Mouse (Mus musculus): ENCODE measurements around the gene Nf1. TPM values are rescaled to one million over a fixed set of nuclear protein-coding genes. Genes with fewer than 3 reads are reported as not detected.

The Nf1 gene
- polyA plus RNA-seq, 1 experiment from 2014 or later, result 14.8 TPM

DNA sequence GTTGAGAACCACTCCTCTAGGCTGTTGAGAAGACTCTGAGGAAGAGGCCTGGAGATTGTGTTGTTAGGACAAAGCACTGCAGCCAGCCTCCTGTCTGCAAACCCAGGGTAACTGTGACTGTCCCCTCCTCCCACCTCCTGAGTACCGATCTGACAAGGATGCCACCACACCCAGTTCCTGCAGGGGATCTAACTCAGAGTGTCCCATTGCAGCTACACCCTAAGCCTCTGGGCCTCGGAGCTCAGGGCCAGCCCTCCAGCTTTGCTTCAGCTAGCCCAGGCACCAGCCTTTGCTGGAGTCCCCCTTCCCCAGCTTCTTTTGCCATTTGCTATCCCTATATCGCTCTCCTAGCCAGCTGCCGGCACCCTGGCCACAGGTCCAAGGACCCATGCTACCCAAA, 274.2 kb downstream of the Nf1 start:
- H3K9me3 ChIP-seq (ENCODE audit: control insufficient read depth, low read length), result no peaks in the 10 kb centered on the region
- peaks cover 7% of the 10 kb centered on the region; the same call in 1 of the 2 replicates for H3K4me1 ChIP-seq (ENCODE audit: control insufficient read depth, insufficient read depth, low read length)
- no peaks in the 10 kb centered on the region for H3K27me3 ChIP-seq (ENCODE audit: control insufficient read depth, insufficient read depth, low read length)
- no peak overlapping the region for H3K4me2 ChIP-seq (replicated peaks; ENCODE audit: low read depth, low read length)
- WGBS, result 62% methylated on average over 4 of the region's 4 CpGs
- H3K9ac ChIP-seq (ENCODE audit: low read depth, low read length), result no peak overlapping the region
- H3K4me3 ChIP-seq (ENCODE audit: low read length), result no peak overlapping the region
- no peak overlapping the region for H3K27ac ChIP-seq (ENCODE audit: low read depth, low read length)
- no peaks in the 10 kb centered on the region for H3K36me3 ChIP-seq (ENCODE audit: control insufficient read depth, insufficient read depth, low read length)
- no peak for ATAC-seq (ENCODE audit: low FRiP score, low TSS enrichment)

DNA sequence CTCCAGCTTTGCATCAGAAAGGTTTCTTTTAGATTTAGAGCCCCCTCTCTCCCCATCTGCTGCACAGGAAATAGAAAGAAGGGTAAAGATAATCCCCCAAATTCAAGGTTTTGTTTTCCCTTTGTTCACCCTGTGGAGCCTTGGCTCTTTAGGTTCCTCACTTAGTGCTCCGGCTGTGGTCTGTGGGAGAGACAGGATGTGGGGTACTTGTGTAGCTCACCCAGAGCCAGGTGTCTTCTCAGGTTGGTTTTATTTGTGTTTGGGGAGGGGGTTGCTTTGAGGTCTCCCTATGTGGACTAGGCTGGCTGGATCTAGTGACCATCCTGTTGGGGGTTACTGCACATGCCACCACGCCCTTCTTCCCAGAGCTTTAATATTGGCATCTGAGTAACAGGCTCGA, 275.4 kb downstream of the Nf1 start:
- Histone ChIP-seq H3K27me3 (ENCODE audit: control insufficient read depth, insufficient read depth, low read length) (no peaks in the 10 kb centered on the region), H3K4me3 (ENCODE audit: low read length) (no peak overlapping the region), H3K4me2 (replicated peaks; ENCODE audit: low read depth, low read length) (no peak overlapping the region), H3K9ac (ENCODE audit: low read depth, low read length) (no peak overlapping the region), H3K9me3 (ENCODE audit: control insufficient read depth, low read length) (no peaks in the 10 kb centered on the region), H3K4me1 (ENCODE audit: control insufficient read depth, insufficient read depth, low read length) (peaks cover 7% of the 10 kb centered on the region; the same call in 1 of the 2 replicates), H3K27ac (ENCODE audit: low read depth, low read length) (no peak overlapping the region), H3K36me3 (ENCODE audit: control insufficient read depth, insufficient read depth, low read length) (no peaks in the 10 kb centered on the region)
- 82% methylated on average over 3 of the region's 3 CpGs for WGBS
- no peak for ATAC-seq (ENCODE audit: low FRiP score, low TSS enrichment)

GRCm38 (mm10) chr11:79615871-79616270, 276.4 kb downstream of the Nf1 start:
- Histone ChIP-seq H3K4me1 (ENCODE audit: control insufficient read depth, insufficient read depth, low read length) (peaks cover 5% of the 10 kb centered on the region; the same call in 1 of the 2 replicates), H3K9me3 (ENCODE audit: control insufficient read depth, low read length) (no peaks in the 10 kb centered on the region), H3K4me2 (replicated peaks; ENCODE audit: low read depth, low read length) (no peak overlapping the region), H3K36me3 (ENCODE audit: control insufficient read depth, insufficient read depth, low read length) (no peaks in the 10 kb centered on the region), H3K9ac (ENCODE audit: low read depth, low read length) (no peak overlapping the region), H3K4me3 (ENCODE audit: low read length) (no peak overlapping the region), H3K27ac (ENCODE audit: low read depth, low read length) (no peak overlapping the region), H3K27me3 (ENCODE audit: control insufficient read depth, insufficient read depth, low read length) (no peaks in the 10 kb centered on the region)
- ATAC-seq (ENCODE audit: low FRiP score, low TSS enrichment), result no peak
- WGBS, result 75% methylated on average over 5 of the region's 5 CpGs

DNA sequence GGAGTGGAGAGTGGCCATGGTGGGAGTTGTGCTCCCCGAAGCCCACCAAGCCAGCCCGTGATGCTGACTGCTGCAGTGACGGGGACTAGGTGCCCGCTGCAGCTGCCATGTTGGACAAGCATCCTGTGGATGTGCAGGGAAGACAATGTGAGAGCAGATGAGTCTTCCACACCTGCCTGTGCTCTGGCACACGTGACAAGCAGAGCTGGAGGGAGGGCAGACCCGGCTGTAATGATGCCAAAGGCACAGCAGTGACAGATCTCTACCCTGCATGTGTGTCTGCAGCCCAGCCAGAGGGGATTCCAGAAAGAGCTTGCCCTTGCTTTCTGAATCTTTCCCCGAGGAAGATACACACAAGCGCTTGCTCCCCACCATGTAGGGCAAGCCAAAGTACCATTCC, 278.5 kb downstream of the Nf1 start:
- WGBS, result 84% methylated on average over 8 of the region's 8 CpGs
- H3K4me3 ChIP-seq (ENCODE audit: low read length), result no peak overlapping the region
- H3K9me3 ChIP-seq (ENCODE audit: control insufficient read depth, low read length), result no peaks in the 10 kb centered on the region
- no peaks in the 10 kb centered on the region for H3K36me3 ChIP-seq (ENCODE audit: control insufficient read depth, insufficient read depth, low read length)
- no peak overlapping the region for H3K4me2 ChIP-seq (replicated peaks; ENCODE audit: low read depth, low read length)
- no peak for ATAC-seq (ENCODE audit: low FRiP score, low TSS enrichment)
- H3K4me1 ChIP-seq (ENCODE audit: control insufficient read depth, insufficient read depth, low read length), result no peaks in the 10 kb centered on the region
- no peaks in the 10 kb centered on the region for H3K27me3 ChIP-seq (ENCODE audit: control insufficient read depth, insufficient read depth, low read length)
- no peak overlapping the region for H3K9ac ChIP-seq (ENCODE audit: low read depth, low read length)
- no peak overlapping the region for H3K27ac ChIP-seq (ENCODE audit: low read depth, low read length)

DNA sequence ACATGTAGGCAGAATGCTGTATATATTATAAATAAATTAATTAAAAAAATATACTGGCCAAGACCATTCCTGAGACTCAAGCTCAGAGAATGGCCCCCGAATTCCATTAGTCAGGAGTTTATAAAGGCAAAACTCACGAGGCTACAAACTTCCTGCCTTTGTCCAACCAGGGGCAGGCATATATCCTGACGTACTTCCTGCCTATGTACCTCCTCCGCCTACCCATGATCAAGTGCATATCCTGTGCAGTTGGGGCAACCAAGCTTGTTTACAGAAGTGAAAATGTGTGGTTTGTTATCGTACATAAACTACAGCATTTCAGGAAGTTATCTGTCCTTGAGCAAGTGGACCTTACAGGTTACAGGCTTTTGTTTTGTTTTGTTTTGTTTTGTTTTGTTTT, 283.5 kb downstream of the Nf1 start:
- H3K9me3 ChIP-seq (ENCODE audit: control insufficient read depth, low read length), result no peaks in the 10 kb centered on the region
- no peak overlapping the region for H3K4me3 ChIP-seq (ENCODE audit: low read length)
- no peaks in the 10 kb centered on the region for H3K36me3 ChIP-seq (ENCODE audit: control insufficient read depth, insufficient read depth, low read length)
- no peak overlapping the region for H3K4me2 ChIP-seq (replicated peaks; ENCODE audit: low read depth, low read length)
- no peaks in the 10 kb centered on the region for H3K4me1 ChIP-seq (ENCODE audit: control insufficient read depth, insufficient read depth, low read length)
- 75% methylated on average over 5 of the region's 5 CpGs for WGBS
- ATAC-seq (ENCODE audit: low FRiP score, low TSS enrichment), result no peak
- H3K27me3 ChIP-seq (ENCODE audit: control insufficient read depth, insufficient read depth, low read length), result no peaks in the 10 kb centered on the region
- H3K27ac ChIP-seq (ENCODE audit: low read depth, low read length), result no peak overlapping the region
- H3K9ac ChIP-seq (ENCODE audit: low read depth, low read length), result no peak overlapping the region

DNA sequence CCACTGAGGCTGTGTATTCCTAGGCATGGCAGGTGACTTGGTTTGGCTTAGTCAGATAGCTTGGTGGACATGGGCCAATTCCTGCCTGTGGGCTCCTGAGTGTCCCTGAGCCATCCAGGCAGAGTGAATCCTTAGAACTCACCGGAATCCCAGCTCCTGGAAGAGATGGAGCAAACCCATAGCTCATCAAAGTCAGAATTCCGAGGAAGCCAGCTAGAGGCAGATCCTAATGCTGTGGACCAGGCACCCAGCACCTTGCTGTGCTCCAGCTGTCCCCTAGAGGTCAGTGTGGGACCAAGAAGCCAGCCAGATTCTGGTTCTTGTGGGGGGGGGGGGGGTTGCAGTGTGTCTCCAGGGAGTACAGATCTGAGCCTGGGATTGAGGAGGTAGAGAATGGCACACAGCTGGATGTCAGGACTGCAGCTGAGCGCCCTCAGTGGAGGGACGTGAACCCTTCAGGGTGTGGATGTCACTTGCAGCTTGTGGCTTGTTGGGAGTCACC, 285.4 kb downstream of the Nf1 start:
- whole genome bisulfite sequencing, result 18% methylated on average over 4 of the region's 4 CpGs
- Histone ChIP-seq H3K4me2 (replicated peaks; ENCODE audit: low read depth, low read length) (no peak overlapping the region), H3K9ac (ENCODE audit: low read depth, low read length) (no peak overlapping the region), H3K4me1 (ENCODE audit: control insufficient read depth, insufficient read depth, low read length) (0 out of 2 replicates have a peak, but pooled peaks cover 5% of the 10 kb centered on the region), H3K36me3 (ENCODE audit: control insufficient read depth, insufficient read depth, low read length) (no peaks in the 10 kb centered on the region), H3K9me3 (ENCODE audit: control insufficient read depth, low read length) (no peaks in the 10 kb centered on the region), H3K27ac (ENCODE audit: low read depth, low read length) (no peak overlapping the region), H3K27me3 (ENCODE audit: control insufficient read depth, insufficient read depth, low read length) (no peaks in the 10 kb centered on the region), H3K4me3 (ENCODE audit: low read length) (no peak overlapping the region)
- peak; percentile 56; the same call in 1 of the 2 replicates for ATAC-seq (ENCODE audit: low FRiP score, low TSS enrichment)

DNA sequence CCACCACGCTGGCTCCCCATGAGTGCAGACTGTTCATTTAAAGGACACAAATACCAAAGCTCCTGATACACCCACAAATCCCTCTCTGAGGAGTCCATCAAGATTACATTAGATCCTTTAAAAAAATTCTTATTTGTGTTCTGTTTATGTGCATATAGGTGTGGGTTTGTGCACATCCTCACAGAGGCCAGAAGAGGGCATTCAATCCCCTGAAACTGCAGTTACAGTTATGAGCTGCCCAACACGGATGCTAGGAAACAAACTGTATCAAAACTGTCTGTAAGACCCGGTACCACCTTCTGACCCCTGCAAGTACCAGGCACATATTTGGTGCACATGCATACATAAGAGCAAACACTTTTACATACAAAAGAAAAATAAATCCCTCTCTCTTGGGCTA, 289.2 kb downstream of the Nf1 start:
- Histone ChIP-seq H3K27me3 (ENCODE audit: control insufficient read depth, insufficient read depth, low read length) (no peaks in the 10 kb centered on the region), H3K9ac (ENCODE audit: low read depth, low read length) (no peak overlapping the region), H3K4me3 (ENCODE audit: low read length) (no peak overlapping the region), H3K4me2 (replicated peaks; ENCODE audit: low read depth, low read length) (no peak overlapping the region), H3K27ac (ENCODE audit: low read depth, low read length) (no peak overlapping the region), H3K4me1 (ENCODE audit: control insufficient read depth, insufficient read depth, low read length) (0 out of 2 replicates have a peak, but pooled peaks cover 6% of the 10 kb centered on the region), H3K36me3 (ENCODE audit: control insufficient read depth, insufficient read depth, low read length) (no peaks in the 10 kb centered on the region), H3K9me3 (ENCODE audit: control insufficient read depth, low read length) (no peaks in the 10 kb centered on the region)
- no peak for ATAC-seq (ENCODE audit: low FRiP score, low TSS enrichment)
- 62% methylated on average over 3 of the region's 3 CpGs for WGBS

GRCm38 (mm10) chr11:79629752-79630374, 290.4 kb downstream of the Nf1 start:
- WGBS, result 39% methylated on average over 7 of the region's 7 CpGs
- H3K4me1 ChIP-seq (ENCODE audit: control insufficient read depth, insufficient read depth, low read length), result 0 out of 2 replicates have a peak, but pooled peaks cover 6% of the 10 kb centered on the region
- no peaks in the 10 kb centered on the region for H3K9me3 ChIP-seq (ENCODE audit: control insufficient read depth, low read length)
- no peaks in the 10 kb centered on the region for H3K27me3 ChIP-seq (ENCODE audit: control insufficient read depth, insufficient read depth, low read length)
- ATAC-seq (ENCODE audit: low FRiP score, low TSS enrichment), result peak; percentile 65
- H3K36me3 ChIP-seq (ENCODE audit: control insufficient read depth, insufficient read depth, low read length), result no peaks in the 10 kb centered on the region
- H3K4me2 ChIP-seq (replicated peaks; ENCODE audit: low read depth, low read length), result no peak overlapping the region
- H3K4me3 ChIP-seq (ENCODE audit: low read length), result no peak overlapping the region
- no peak overlapping the region for H3K9ac ChIP-seq (ENCODE audit: low read depth, low read length)
- H3K27ac ChIP-seq (ENCODE audit: low read depth, low read length), result peak overlapping the region; percentile 62

DNA sequence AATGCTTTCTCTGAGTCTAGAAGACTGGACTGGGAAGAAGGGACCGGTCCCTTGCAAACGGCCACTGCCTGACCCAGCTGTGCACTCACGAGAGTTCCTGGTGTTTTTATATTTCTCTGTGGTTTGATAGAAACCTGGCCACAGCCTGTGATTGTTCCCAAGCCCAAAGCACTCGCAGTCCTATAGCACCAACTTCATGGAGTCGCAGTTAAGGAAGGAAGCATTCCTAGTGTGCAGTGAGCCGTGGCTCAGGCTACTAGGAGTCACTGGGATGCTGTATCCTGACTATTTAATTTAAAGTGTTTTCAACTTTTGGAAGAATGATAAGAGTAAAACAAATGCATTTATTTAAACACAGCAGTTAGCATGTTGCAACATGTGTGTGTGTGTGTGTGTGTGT, 291.0 kb downstream of the Nf1 start:
- Histone ChIP-seq H3K4me2 (replicated peaks; ENCODE audit: low read depth, low read length) (no peak overlapping the region), H3K27me3 (ENCODE audit: control insufficient read depth, insufficient read depth, low read length) (no peaks in the 10 kb centered on the region), H3K9me3 (ENCODE audit: control insufficient read depth, low read length) (no peaks in the 10 kb centered on the region), H3K4me3 (ENCODE audit: low read length) (no peak overlapping the region), H3K4me1 (ENCODE audit: control insufficient read depth, insufficient read depth, low read length) (0 out of 2 replicates have a peak, but pooled peaks cover 6% of the 10 kb centered on the region), H3K9ac (ENCODE audit: low read depth, low read length) (no peak overlapping the region), H3K36me3 (ENCODE audit: control insufficient read depth, insufficient read depth, low read length) (no peaks in the 10 kb centered on the region), H3K27ac (ENCODE audit: low read depth, low read length) (peak overlapping the region; percentile 62; the same call in 1 of the 2 replicates)
- 31% methylated on average over 6 of the region's 6 CpGs for WGBS
- ATAC-seq (ENCODE audit: low FRiP score, low TSS enrichment), result peak; percentile 66; the same call in 1 of the 2 replicates

Measured in kidney, embryonic 14.5 days (tissue).